Mouse (Mus musculus): ENCODE measurements at regions not wholly inside any gene's neighbourhood (a gene's known extent, or its start where the extent isn't known, plus 50 kb on each side); places are given as distances from the start of the nearest gene placed in this dataset.

DNA sequence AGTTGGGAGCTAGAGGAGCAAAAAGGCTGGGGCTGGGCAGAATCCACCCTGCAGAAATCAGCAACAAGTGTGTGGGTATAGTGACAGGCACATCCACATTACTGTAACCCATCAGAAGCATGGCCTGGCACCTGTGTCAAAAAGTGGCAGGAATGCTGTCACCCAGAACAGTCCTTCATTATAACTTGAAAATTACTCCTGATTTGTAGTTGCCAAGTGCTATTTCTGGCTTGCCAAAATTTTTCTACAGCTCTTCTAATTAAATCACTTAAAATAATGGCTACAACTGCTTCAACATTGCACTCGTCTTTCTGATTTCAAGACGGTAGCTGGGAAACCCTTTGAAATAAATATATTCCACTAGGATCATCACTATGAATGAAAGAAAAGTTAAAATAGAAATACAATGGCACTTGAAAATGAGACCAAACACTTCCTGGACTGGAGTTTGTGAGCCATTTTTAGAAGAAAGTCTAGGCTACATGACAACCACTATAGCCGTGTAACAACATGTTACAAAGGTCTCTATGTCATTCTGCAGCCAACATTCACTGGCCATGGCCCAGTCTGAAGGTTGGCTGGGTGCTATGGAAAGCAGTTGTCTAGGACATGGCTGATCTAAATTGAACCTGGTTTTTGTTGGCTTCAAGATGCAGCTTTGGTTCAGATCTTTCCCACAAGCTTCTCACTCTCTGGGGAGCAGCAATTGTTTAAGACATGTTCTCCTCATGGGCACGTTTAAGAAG is 190.6 kb upstream of the Tapt1 start:
- no peak for DNase-seq (ENCODE audit: low spot score in 2 of 2)

DNA sequence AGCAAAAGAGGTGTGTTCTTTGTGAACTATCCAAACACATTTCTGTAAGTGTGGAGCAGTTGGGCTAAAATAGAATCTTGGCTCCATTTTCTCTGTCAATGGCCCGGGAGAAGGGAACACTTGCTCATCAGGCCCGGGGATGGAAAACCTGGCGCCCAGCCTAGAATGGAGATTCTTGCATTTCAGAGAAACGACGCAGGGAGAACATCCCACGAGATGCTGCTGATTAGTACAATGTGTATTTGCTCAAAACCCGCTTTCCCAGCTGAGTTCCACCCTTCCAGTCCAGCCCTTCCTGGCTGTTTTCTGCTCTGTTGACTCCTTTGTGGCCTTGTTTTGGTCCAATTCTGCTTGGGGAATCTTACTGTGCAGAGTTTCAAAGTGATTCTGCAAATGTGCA is 188.0 kb upstream of the Tapt1 start:
- DNase-seq (ENCODE audit: low spot score in 2 of 2): peak; percentile 67 to 75

DNA sequence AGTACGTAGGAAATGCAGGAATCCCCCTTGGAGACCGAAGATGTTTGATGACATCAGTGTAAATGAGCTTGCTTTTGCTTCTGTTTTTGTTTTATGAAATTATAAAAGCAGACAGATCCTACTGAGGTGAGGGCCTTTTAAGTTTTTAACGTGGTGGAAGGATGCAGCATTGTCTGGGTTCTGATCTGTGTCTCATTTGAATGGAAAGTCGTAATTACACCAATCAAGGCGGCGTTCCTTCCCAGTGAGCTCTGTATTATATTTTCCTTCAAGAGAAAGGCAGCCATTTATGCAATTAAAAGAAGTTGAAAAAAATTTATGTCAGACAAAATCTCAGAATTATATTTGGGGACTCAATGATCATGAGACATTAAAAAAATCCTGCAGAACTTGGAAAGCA is 176.9 kb upstream of the Tapt1 start:
- no peak for DNase-seq (ENCODE audit: low spot score in 2 of 2)

DNA sequence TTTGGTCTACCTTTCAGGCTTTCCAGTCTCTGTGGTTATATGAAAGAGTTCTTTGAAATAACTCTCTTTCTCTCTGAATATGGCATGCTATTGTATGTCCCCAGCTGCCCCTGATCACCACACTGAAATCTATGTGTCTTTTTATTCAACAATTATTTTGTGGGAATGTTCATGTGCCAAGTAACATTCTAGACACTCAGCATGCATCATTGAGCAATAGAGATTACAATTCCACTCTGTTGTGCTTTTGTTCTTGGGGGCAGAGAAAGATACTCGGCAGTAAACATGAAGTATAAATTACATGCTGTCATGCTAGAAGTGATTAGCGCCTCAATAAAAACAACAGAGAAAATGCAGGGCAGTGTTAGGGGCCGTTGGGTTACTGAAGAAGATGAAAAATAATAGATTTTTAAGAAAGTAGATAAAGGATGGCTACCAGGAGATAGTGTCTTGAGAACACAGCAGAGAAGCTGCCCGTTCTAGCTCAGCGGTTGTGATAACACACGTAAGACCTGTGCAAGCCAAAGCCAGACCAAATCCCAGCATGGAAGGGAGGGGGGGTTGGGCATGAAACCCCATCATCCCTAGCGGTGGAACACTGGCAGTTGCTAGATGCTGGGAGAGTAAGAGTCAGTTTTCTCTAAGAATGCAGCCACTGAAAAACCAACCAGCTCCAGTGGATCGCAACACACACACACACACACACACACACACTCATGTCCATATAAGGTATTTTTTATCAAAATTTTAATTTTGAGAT is 174.3 kb upstream of the Tapt1 start:
- DNase-seq (ENCODE audit: low spot score in 2 of 2): no peak

DNA sequence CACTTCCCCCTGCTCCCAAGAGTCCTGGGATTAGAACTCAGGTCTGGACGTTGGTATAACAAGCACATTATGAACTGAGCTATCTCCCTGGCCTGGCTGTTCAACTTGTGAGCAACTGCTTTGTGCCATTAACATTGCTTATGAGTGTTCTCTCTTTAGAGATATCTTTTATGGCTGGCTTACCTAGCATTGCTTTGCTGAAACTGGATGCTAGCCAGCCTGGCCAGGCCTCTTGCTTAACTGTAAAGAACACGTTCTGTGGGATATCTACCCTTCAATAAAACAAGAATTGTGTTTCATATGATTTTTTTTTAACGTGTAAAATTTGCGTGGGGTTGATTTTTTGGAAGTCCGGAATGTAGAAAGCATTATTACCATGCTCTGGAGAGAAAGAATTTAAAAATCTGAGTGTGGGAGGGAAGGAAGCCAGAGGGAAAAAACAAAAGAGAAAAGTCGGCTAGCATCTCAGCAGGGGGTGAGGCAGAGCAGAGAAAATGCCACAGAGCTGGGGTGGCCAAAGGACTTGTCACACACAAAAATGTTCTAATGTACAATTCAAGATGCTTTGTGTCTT is 160.9 kb upstream of the Tapt1 start:
- no peak for DNase-seq (ENCODE audit: low spot score in 2 of 2)

DNA sequence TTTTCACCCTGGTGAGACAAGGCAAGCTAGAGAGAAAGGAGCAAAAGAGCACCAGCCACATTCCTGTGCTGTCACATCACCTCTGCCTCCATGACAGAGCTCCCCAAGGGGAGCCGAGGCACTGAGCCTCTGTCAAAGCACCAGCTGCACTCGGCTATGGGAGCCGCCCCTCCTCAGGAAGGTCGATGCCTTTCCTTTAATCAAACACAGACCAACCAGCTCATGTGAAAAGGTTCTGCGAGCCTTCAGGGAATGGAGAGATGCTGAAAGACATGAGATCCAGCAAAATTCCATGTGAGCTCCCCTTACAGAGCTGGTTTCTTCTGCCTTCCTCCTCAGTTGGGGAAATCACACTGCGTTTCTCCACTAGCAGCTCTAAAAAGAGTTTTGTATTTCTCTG is 159.8 kb upstream of the Tapt1 start:
- no peak for DNase-seq (ENCODE audit: low spot score in 2 of 2)

DNA sequence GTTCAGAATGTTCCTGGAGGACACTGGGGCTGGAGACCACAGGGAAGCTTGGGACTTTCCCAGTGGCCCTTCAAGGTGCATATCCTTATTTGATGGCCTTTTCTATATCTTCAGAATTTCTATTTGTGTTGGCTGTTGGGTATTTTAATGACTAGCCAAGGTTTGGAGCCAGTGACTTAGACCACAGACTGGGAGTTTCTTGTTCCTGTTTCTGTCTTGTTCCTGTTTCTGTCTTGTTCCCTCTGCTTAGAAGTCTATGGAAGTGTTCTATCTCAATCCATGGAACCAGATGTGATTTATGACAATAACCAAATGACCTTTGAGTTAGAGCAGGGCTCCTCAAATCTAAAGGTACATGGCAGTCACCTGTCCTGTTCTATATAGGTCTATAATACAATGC is 156.6 kb upstream of the Tapt1 start:
- no peak for DNase-seq (ENCODE audit: low spot score in 2 of 2)

DNA sequence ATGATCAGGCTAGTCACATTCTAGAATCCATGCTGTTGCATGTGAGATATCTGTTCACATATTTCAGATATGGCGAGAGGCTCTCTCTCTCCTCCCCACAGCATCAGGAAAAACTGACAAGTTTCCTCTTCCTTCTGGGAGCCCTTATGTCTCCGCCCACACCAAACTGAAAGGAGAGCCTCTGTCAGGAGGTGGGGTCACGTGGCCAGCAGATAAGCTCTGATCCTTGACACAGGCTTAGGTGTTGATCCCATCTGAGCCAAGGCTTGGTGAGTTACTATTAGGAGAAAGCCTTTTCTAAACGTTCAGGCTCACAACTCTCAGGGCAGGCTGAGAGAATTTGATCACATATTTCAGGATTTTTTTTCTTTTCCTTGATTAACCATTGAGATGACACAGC is 143.6 kb upstream of the Tapt1 start:
- no peak for DNase-seq (ENCODE audit: low spot score in 2 of 2)

DNA sequence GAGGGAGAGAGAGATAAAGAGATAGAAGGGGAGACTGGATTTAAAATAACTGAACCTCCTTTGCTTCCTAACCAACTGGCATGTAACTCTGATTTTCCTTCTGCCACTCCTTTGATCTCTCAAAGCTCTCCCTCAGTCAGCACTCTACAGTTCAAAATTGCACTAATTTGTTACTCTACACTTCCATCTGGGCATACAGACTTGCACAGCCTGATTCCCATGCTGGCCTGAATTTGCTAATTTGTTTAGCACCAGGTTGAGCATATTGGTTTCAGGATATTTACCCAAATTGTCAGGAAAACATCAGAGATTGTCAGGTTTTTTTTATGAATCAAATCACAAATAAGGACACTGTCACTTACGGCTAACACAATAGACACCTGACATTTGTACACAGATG is 125.9 kb upstream of the Tapt1 start:
- DNase-seq (ENCODE audit: low spot score in 2 of 2): no peak

DNA sequence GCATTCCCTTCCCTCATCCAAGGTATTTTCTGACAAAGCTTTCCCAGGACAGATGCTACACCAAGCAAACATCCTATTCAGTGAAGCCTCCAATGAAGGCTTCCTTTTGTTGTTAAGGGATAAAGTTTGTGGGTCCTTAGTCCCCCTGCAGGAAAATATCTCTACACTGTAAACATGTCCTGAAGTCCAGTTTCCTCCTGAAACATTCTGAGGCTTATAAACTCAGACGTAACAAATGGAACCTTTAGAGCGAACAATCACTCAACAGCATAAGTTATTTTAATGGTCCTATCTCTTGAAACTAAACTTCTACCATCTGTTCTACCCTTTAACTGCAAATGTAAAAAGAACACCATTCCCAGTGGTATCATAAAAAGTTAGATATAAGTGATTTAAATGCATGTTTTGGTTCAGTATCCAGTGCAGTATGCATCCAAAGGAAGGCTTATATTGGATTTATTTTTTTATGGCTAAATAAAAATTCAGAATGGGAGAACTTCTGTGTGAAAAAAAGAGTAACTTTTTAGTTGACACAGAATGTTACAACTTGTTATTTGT is 115.1 kb upstream of the Tapt1 start:
- no peak for DNase-seq (ENCODE audit: low spot score in 2 of 2)

DNA sequence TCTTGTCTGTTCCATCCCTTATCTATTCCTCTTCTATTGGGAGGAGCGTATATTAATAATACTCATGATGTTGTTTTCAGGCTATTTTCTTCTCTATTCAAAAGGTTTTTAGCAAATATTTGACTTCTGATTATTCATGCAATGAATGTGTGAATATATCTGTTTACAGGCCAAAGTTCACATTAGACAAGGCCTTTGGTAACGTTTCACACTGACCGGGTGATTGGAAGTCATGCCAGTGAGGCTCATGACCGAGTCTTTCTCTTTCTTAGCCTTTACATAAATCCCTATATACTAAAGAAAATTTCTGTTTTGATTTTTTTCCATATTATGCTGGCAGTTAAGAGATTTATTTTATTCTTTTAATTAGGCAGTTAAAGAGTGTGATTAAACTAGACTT is 112.2 kb upstream of the Tapt1 start:
- no peak for DNase-seq (ENCODE audit: low spot score in 2 of 2)

DNA sequence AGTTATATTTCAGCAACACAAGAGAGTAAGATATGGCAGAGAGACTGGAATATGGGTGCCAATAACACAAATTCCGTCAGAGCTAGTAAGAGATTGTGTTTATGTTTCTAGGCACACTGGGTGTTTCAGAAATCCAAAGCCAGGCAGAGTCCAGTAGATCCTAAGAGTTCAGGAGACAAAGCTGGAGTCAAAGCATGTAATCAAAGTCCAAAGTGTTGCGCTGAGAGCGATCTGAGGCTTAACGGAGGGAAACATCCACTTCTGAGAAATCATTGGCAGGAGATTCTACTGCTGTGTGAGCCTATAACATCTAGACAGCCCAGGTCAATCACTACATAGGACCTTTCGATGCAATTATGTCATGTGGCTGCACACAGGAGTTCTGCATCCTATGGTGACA is 109.3 kb upstream of the Tapt1 start:
- DNase-seq (ENCODE audit: low spot score in 2 of 2): no peak

DNA sequence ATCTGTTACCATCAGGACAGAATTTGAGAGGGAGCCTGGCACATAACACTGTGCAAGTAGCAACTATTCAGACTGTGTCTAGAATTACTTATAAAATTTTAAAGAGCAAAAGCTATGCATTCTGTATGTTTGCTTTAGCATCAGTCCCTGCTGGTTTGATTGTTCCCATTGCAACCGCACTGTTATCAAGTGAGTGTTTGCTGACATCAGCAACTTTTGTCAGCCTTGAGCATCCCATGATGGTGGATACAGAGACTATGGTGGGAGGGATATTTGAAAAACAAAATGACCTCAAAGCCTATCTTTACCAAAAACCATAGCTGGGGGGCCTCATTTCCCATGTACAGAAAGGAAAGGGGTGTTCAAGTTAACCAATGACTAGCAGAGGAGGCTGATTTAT is 93.2 kb upstream of the Tapt1 start:
- no peak for DNase-seq (ENCODE audit: low spot score in 2 of 2)

DNA sequence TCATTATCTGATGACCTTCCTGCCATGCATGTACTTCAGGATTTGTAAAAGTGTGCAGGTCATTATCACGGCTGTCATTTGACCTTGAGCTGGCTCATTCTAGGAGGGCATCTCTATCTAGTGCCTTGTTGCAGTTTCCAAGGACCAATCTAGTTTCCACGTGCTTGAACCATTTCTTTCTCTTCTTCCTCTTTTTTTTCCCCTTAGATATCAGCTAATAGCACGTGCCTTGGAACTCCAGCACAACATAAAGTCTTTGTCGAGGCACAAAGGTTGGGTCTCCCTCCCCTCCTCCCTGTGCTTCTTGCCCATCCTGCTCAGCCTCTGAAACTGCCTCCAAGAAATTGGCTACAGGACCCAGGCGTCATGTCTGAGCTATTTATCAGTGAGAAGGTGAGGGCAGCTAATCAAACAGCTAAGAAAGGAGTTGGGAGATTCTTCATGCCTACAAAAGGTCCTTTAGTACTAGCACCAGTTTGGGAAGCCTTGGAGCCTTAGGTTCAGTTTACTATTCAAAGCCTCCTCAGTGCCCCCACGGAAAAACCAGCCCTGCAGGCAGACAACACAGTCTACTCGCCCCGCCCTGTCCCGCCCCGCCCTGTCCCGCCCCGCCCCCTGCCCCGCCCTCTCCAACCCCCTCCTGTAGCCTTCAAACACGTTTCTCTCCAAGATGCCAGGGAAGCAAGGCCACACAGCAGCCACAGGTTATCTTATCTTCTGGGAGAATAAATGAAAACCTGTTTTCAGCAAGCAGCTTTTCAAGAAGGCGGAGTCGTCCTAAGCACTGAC is 80.5 kb upstream of the Tapt1 start:
- no peak for DNase-seq (ENCODE audit: low spot score in 2 of 2)

DNA sequence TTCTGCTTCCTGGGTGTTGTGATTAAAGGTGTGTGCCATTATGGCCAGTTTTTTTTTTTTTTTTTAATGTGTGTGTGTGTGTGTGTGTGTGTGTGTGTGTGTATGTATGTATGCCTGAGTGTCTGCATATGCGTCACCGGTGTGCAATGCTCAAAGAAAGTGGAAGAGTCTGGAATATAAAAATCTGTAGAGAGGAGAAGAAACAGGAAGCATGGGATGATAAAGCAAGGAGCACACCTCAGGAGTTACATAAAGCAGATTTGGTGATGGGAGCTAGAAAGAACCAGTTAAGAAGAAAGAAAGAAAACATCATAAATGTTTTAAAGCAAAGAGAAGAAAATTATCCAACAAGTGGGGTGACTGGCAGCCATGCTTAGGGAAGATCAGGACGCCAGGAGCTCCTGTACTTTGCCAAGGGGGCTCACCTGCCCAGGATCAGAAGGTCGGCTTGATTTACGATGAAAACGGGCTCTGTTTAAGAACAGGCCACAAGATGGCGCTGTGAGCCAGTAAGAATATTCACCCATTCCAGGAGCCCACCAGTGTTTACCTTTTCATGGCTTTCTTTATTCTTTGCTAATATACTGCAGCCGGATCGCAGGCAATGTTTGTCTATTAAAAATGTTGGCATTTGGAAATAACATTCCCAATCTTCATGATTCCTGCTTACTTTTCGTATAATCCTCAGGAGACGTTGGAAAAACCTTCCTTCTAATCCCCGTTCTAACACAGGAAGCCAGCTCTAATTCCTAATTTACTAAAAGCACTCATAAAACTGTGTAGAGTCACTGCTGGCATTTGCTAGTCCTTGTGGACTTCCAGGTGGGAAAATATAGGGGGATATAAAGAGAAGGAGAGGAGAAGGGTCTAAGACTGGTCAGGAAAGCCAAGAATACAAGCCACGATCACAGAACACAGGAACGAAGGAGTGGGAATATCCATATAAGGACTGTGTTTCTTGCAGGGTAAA is 77.7 kb upstream of the Tapt1 start:
- peak; percentile 28 to 74 for DNase-seq (ENCODE audit: low spot score in 2 of 2)

DNA sequence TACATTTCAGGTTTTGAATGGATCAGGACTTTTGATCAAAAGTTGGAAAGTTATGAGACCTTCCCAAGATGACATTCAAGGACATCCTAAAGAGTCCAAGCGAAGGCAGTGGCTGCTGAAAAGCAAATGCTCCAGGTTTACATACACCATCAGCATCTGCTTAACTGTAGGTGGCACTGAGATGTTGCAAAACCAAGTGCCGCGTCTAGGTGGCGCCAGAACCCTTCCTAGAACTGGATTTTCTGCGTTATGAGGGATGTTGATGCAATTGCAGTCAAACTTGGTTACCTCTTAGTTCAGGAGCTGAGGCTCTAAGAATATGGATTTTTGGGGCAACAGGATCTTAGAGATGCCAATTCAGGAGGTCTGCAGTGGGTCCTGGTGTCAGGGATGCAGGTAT is 58.0 kb upstream of the Tapt1 start:
- DNase-seq (ENCODE audit: low spot score in 2 of 2): peak; percentile 75 to 94
